Mouse (Mus musculus) MEL-GATA-1-ER (cell line): Measurements from ENCODE around the gene Ahnak2.

ENCODE experiments used
- DNase-seq: peaks from one replicate; pipeline ENCODE4 v3.0.0-alpha.2; 2012; ENCODE audit warnings: low read depth; ENCODE audit errors: extremely low read depth

Ahnak2 gene

DNA sequence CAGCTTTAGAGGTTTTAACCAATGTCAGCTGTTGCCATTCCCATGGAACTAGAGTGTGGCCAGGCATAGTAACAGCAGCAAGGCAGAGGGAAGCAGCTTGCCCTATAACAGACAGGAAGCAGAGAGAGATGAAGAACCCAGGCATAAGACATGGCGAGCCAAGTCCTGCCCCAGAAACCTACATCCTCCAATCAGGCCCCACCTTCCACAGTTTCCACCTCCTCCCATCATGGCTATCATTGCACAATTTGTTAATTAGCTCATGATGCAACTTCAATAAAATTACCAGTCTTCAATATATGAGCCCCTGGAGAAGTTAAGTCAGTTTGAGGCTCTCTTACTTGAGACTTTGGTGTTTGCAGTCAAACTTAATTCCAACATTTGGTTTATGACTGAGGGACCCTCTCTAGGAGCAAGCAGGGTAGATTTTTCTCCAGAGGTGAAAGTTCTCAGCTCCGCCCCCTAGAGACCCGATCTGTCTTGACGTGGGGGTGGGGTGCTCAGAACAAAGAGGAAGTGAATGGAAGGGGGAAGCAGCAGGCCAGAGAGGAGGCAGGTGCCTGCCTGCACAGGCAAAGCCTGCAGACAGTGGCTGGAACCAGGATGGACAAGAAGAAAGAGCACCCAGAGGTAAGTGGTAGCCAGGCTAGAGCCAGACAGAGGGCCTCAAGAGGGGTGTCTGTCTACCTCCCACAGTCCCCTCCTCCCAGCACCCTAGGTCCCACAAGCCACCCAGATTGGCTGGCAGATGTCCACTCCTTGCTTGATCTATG is 42.1 kb downstream of the Ahnak2 start, which contains the start of gene Pld4:
Gene Pld4 (plus strand): TSS at position 502 of the 773 bp plus-strand sequence.
- peak; percentile 90 for DNase-seq

DNA sequence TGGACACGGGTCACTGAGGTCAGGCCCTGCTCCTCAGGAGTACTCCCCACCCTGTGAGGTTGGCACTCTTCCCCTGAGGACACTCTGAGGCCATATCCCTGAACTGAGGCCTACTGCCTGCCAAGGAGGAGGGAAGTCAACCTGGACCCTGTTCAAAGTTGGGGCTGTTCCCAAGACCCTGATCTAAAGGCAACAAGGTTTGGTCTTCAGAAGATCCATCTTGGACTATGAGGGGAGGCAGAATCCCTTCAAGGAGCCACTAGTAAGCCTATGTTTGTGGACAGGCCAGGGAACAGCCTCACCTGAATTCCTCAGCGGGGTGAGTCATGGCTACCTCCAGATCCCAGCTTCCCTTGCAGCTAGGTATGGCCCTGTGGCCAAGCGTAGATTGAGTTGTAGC is 43.0 kb downstream of the Ahnak2 start:
- DNase-seq, result no peak

DNA sequence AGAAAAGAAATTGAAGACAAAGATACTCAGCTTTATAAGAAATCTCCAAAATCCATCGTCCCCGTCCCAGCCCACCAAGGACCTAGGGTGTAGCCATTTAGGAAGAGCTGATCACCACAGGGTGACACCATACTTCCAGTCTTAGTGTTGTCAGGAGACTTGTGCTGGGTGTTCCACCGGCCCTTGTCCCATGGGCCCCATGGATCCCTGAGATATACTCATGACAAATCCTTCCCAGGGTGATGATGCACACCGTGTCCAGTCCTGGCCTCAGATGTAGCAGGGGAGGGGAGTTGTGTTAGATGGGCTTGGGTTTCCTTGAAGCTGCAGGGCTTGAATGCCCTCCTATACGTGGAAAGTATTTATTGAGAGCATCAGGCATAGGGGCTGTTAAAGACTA is 44.6 kb downstream of the Ahnak2 start:
- no peak for DNase-seq

GRCm38 (mm10) chr12:112755900-112756299 is 46.6 kb downstream of the Ahnak2 start:
- no peak for DNase-seq

DNA sequence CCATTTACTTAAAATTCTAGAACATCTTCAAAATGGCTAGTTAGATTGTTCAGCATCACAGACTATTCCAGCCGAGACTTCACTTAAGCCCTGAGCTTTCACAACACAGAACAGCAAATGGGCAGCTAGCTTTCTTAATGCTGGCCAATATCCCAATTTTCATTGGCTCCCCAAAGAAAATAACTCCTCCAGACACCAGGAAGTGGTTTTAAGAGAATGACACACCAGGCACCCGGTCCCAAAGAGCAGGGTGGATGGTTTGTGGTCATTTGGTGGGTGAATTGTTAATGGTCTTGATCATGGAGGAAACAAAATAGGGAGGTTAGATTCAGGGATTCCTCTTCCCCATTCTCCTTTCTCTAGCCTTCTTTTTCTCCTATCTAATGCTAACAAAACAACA is 50.1 kb downstream of the Ahnak2 start:
- no peak for DNase-seq

DNA sequence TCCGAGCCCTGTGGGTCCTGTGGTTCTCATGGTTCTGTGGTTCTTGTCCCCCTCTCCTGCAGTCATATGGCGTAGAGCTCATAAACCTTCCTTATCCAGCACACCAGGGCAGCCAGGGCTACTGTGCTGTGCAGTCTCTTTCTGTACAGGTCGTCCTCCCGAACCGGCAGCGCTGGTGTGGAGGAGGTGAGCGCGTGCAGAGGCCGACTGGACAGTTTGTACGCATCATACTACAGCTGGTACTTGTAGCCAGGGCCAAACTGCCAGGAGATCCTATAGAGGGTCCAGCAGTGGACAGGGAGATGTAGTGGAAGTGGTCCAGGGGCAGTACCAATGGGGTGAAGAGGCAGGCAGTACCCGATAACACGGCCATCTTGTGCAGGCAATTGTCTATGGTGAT is 51.5 kb downstream of the Ahnak2 start:
- DNase-seq, result no peak

- no peak for DNase-seq
Measured at GRCm38 (mm10) chr12:112747606-112747970, 54.9 kb downstream of the Ahnak2 start.

DNA sequence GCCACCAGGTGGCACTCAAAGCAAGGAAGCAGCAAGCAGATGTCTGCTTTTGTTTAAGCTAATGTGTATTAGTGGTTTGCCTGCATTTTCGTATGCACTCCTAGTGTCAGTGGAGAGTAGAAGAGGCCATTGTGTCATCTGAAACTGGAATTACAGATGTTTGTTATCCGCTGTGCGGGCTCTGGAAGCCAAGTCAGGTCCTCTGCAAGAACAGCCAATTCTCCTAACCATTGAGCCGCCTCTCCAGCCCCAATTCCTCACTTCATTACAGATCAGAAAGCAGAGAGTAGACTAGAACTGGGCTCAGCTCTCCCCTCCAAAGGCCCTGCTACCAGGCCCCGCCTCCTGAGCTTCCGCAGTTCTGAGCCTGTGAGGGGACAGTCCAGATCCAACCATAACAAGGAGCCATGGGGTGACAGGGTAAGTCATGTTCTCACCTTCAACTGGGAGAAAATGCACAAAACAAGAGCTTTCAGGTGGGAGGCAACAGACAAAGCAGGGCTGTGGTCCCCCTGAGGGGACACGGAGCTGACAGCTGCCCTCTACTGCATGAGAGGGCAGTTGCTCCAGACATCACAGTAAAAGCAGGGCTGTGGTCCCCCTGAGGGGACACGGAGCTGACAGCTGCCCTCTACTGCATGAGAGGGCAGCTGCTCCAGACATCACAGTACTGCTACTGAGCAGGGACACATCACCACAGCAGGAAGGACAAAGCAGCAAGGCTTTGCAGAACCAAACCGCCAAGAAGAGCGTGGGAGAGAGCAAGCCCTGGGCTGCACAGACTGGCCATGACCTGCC is 55.5 kb downstream of the Ahnak2 start:
- peak; percentile 94 for DNase-seq

DNA sequence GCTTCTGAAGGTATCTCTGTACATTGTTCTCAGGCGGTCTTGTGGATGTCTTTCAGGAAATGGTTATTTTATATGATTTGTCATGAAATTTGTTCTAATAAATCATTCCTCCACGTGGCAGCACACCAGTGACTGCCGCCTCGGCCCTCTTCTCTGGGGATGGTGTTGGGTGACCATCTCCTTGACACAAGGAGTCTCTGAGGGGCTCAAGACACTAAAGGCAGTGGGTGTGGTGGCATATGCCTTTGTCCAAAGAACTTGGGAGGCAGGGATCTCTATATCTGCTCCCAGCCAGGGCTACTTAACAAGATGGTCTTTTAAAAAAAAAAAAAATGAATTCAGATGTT is 56.0 kb downstream of the Ahnak2 start:
- DNase-seq, result no peak

DNA sequence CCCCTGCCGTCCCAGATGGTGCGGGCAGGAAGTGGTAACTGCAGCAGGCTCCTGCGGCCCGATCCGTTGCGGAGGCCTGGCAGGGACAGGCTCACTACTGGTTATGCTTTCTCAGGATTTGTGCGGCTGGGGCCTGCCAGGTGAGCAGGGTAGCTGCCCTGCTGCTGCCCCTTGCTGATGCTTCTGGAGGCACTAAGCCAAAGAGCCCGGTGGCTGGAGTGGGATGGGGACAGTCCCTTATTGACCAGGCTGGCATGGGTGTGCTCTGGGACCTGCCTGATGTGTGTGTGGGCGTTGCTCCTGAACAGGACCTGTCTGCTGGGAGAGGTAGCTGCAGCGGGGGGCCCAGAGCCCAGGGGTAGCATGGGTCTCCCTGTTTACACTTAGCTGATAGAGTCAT is 56.7 kb downstream of the Ahnak2 start:
- DNase-seq, result no peak

GRCm38 (mm10) chr12:112744891-112745580 is 57.4 kb downstream of the Ahnak2 start:
- no peak for DNase-seq

GRCm38 (mm10) chr12:112744211-112744610 is 58.2 kb downstream of the Ahnak2 start:
- no peak for DNase-seq

- DNase-seq, result peak; percentile 98
Measured at GRCm38 (mm10) chr12:112743168-112743975, 59.1 kb downstream of the Ahnak2 start.

GRCm38 (mm10) chr12:112742768-112743167 is 59.7 kb downstream of the Ahnak2 start:
- DNase-seq, result no peak

DNA sequence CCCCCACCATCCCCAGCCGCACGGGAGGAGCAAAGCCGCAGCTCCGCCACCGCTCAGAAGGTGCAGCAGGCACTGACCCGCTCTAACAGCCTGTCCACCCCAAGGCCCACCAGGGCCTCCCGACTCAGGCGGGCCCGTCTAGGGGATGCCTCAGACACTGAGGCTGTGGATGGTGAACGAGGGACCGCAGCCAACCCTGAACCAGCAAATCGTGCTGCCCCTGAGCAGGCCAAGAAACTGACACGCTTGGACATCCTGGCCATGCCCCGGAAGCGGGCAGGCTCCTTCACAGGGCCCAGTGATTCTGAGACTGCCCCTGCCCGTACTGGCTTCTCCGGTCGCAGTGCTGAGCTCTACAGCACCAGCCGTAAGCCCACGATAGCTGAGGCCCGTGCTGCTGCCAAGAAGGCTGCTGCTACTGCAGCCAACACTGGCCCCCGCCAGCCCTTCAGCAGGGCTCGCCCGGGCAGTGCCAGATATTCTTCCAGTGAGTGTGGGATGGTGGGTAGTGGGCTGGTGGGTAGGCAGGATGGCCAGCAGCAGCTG is 63.4 kb downstream of the Ahnak2 start:
- DNase-seq, result no peak

GRCm38 (mm10) chr12:112738281-112739022 is 64.0 kb downstream of the Ahnak2 start:
- DNase-seq, result no peak

DNA sequence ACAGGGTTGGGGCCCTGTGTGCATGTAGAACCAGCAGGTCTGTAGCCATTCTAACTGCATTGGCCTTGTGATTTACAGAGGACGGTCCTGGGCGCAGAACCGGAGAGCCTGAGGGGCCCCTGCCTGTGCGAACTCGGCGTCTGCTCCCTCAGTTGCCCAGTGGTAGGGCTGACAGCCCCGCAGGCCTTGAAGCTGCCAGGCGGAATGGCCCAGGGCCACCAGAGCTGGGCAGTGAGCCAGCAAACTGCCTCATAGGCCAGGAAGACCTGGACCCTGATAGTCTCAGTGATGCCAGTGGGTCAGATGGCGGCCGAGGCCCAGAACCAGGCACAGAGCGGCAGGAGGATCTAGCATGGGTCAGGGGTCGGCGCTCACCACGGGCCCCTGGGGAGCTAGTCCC is 64.7 kb downstream of the Ahnak2 start:
- no peak for DNase-seq

GRCm38 (mm10) chr12:112737081-112737480 is 65.4 kb downstream of the Ahnak2 start:
- no peak for DNase-seq

- no peak for DNase-seq
Measured at GRCm38 (mm10) chr12:112736636-112736925, 65.9 kb downstream of the Ahnak2 start.

- DNase-seq, result no peak
Measured at GRCm38 (mm10) chr12:112735896-112736635, 66.4 kb downstream of the Ahnak2 start.
